Mouse (Mus musculus) neural tube, embryonic 12.5 days (tissue): ENCODE data around the gene Hs3st5. TPM values are rescaled to one million over a fixed set of nuclear protein-coding genes. Genes with fewer than 3 reads are reported as not detected.
"Not testable (repeated sequence)": the region's sequence is repeated elsewhere in the genome, so short reads cannot be mapped to it uniquely, and the experiment has no call there.

Experiments
- ATAC-seq: fragments of 200-750 bp; cut with Nextera tagmentation; 2 replicates; pipeline ENCODE4 v1.8.0; 2017; ENCODE audit warnings: low read depth, mild to moderate bottlenecking, moderate TSS enrichment, moderate library complexity; ENCODE audit not compliant: low FRiP score
- H3K27ac ChIP-seq: fragments of 300-500 bp; sonication (generic); 2 replicates; pipeline ENCODE4 v1.5.1; 2016
- H3K27me3 ChIP-seq: fragments of 300-500 bp; sonication (generic); replicated peaks from 2 replicates; pipeline ENCODE4 v1.6.1; 2016; ENCODE audit warnings: mild to moderate bottlenecking
- H3K36me3 ChIP-seq: fragments of 300-500 bp; sonication (generic); 2 replicates; pipeline ENCODE4 v1.6.1; 2016; ENCODE audit warnings: mild to moderate bottlenecking
- H3K4me1 ChIP-seq: fragments of 300-500 bp; sonication (generic); 2 replicates; pipeline ENCODE4 v1.6.1; 2016
- H3K4me2 ChIP-seq: fragments of 300-500 bp; sonication (generic); replicated peaks from 2 replicates; pipeline ENCODE4 v1.6.1; 2016; ENCODE audit warnings: mild to moderate bottlenecking
- H3K4me3 ChIP-seq: fragments of 300-500 bp; sonication (generic); 2 replicates; pipeline ENCODE4 v1.5.1; 2016
- H3K9ac ChIP-seq: fragments of 300-500 bp; sonication (generic); 2 replicates; pipeline ENCODE4 v1.6.1; 2016; ENCODE audit warnings: mild to moderate bottlenecking
- H3K9me3 ChIP-seq: fragments of 300-500 bp; sonication (generic); 2 replicates; pipeline ENCODE4 v1.6.1; 2016; ENCODE audit warnings: mild to moderate bottlenecking
- WGBS: fragments of 180-500 bp; shearing (Covaris S2); methylation state at CpG from one replicate; pipeline ENCODE4 v1.1.7; 2016; 5-methylcytosine and 5-hydroxymethylcytosine counted together
- polyA plus RNA-seq: library from polyadenylated mRNA; unstranded; fragments of >200 nt; fragmentation: Nextera tagmentation; extraction: Ambion mirVana; gene quantifications from 2 replicates; pipeline ENCODE4 v1.2.1, GENCODE M21; 2016

Hs3st5 gene
- polyA plus RNA-seq, 1 experiment from 2014 or later = 13.5 TPM

GRCm38 (mm10) chr10:36507991-36508546 is 1.5 kb downstream of the Hs3st5 start:
- Histone ChIP-seq H3K9ac (peak overlapping the region; percentile 65), H3K27me3 (peaks cover 13% of the 10 kb centered on the region; the same call in 1 of the 2 replicates), H3K4me2 (peak overlapping the region; percentile 99), H3K9me3 (no peaks in the 10 kb centered on the region), H3K4me3 (peak overlapping the region; percentile 70), H3K27ac (no peak overlapping the region), H3K36me3 (no peaks in the 10 kb centered on the region), H3K4me1 (peaks cover 9% of the 10 kb centered on the region; the same call in 1 of the 2 replicates)
- 1% methylated on average over 18 of the region's 18 CpGs for WGBS
- ATAC-seq = no peak

- no peak overlapping the region for H3K27ac ChIP-seq
- peak overlapping the region; percentile 99 for H3K4me2 ChIP-seq
- H3K9me3 ChIP-seq = no peaks in the 10 kb centered on the region
- peaks cover 13% of the 10 kb centered on the region; the same call in 1 of the 2 replicates for H3K27me3 ChIP-seq
- no peak overlapping the region for H3K9ac ChIP-seq
- H3K4me3 ChIP-seq = peak overlapping the region; percentile 15; the same call in 1 of the 2 replicates
- H3K4me1 ChIP-seq = peaks cover 9% of the 10 kb centered on the region; the same call in 1 of the 2 replicates
- ATAC-seq = no peak
- no peaks in the 10 kb centered on the region for H3K36me3 ChIP-seq
- WGBS = 48% methylated on average over 4 of the region's 4 CpGs
Measured at GRCm38 (mm10) chr10:36509477-36509876, 2.9 kb downstream of the Hs3st5 start.

- Histone ChIP-seq H3K9me3 (no peaks in the 10 kb centered on the region), H3K4me3 (no peak overlapping the region)
- no peak for ATAC-seq
Measured at GRCm38 (mm10) chr10:36523881-36524280, 17.3 kb downstream of the Hs3st5 start.

GRCm38 (mm10) chr10:36533633-36534335 is 27.2 kb downstream of the Hs3st5 start:
- WGBS = 31% methylated on average over 4 of the region's 4 CpGs
- H3K4me2 ChIP-seq = no peak overlapping the region
- H3K27ac ChIP-seq = no peak overlapping the region
- H3K9ac ChIP-seq = no peak overlapping the region
- no peaks in the 10 kb centered on the region for H3K27me3 ChIP-seq
- H3K4me1 ChIP-seq = no peaks in the 10 kb centered on the region
- no peaks in the 10 kb centered on the region for H3K36me3 ChIP-seq
- peak; percentile 68; the same call in 1 of the 2 replicates for ATAC-seq
- H3K4me3 ChIP-seq = no peak overlapping the region
- no peaks in the 10 kb centered on the region for H3K9me3 ChIP-seq

More at GRCm38 (mm10) chr10:36523881-36524280, 17.3 kb downstream of the Hs3st5 start:
- H3K9ac ChIP-seq = no peak overlapping the region
- no peak overlapping the region for H3K27ac ChIP-seq
- no peak overlapping the region for H3K4me2 ChIP-seq
- no peaks in the 10 kb centered on the region for H3K27me3 ChIP-seq
- H3K4me1 ChIP-seq = no peaks in the 10 kb centered on the region
- no peaks in the 10 kb centered on the region for H3K36me3 ChIP-seq

- no peak overlapping the region for H3K4me3 ChIP-seq
- H3K9ac ChIP-seq = no peak overlapping the region
- no peaks in the 10 kb centered on the region for H3K9me3 ChIP-seq
- no peak overlapping the region for H3K4me2 ChIP-seq
- 32% methylated on average over 2 of the region's 2 CpGs for WGBS
- no peaks in the 10 kb centered on the region for H3K27me3 ChIP-seq
- no peaks in the 10 kb centered on the region for H3K36me3 ChIP-seq
- no peaks in the 10 kb centered on the region for H3K4me1 ChIP-seq
- no peak for ATAC-seq
- no peak overlapping the region for H3K27ac ChIP-seq
Measured at GRCm38 (mm10) chr10:36546622-36547021, 40.0 kb downstream of the Hs3st5 start.

GRCm38 (mm10) chr10:36547713-36548112 is 41.1 kb downstream of the Hs3st5 start:
- H3K27me3 ChIP-seq, H3K4me2 ChIP-seq, H3K36me3 ChIP-seq, H3K9me3 ChIP-seq, H3K4me1 ChIP-seq, H3K27ac ChIP-seq, ATAC-seq, H3K4me3 ChIP-seq, H3K9ac ChIP-seq: not testable (repeated sequence)
- 78% methylated on average over 1 of the region's 1 CpGs for WGBS

GRCm38 (mm10) chr10:36554057-36554456 is 47.4 kb downstream of the Hs3st5 start:
- H3K27ac ChIP-seq = no peak overlapping the region
- 79% methylated on average over 4 of the region's 4 CpGs for WGBS
- H3K36me3 ChIP-seq = no peaks in the 10 kb centered on the region

GRCm38 (mm10) chr10:36554941-36555888 is 48.6 kb downstream of the Hs3st5 start:
- H3K9ac ChIP-seq = no peak overlapping the region
- peak; percentile 63; the same call in 1 of the 2 replicates for ATAC-seq
- 60% methylated on average over 6 of the region's 6 CpGs for WGBS
- no peaks in the 10 kb centered on the region for H3K4me1 ChIP-seq
- H3K27ac ChIP-seq = no peak overlapping the region
- H3K4me3 ChIP-seq = no peak overlapping the region
- H3K27me3 ChIP-seq = no peaks in the 10 kb centered on the region
- H3K4me2 ChIP-seq = no peak overlapping the region
- no peaks in the 10 kb centered on the region for H3K9me3 ChIP-seq
- H3K36me3 ChIP-seq = no peaks in the 10 kb centered on the region

More at GRCm38 (mm10) chr10:36554057-36554456, 47.4 kb downstream of the Hs3st5 start:
- Histone ChIP-seq H3K9ac (no peak overlapping the region), H3K27me3 (no peaks in the 10 kb centered on the region), H3K4me1 (no peaks in the 10 kb centered on the region), H3K4me2 (no peak overlapping the region), H3K9me3 (no peaks in the 10 kb centered on the region), H3K4me3 (no peak overlapping the region)
- ATAC-seq = no peak

- Histone ChIP-seq H3K27me3 (no peaks in the 10 kb centered on the region), H3K27ac (no peak overlapping the region), H3K4me2 (no peak overlapping the region), H3K4me1 (no peaks in the 10 kb centered on the region), H3K4me3 (no peak overlapping the region), H3K9ac (no peak overlapping the region), H3K36me3 (no peaks in the 10 kb centered on the region), H3K9me3 (no peaks in the 10 kb centered on the region)
- no peak for ATAC-seq
- 73% methylated on average over 2 of the region's 2 CpGs for WGBS
Measured at GRCm38 (mm10) chr10:36556128-36556527, 49.5 kb downstream of the Hs3st5 start.

- 87% methylated on average over 6 of the region's 6 CpGs for WGBS
- Histone ChIP-seq H3K4me2 (no peak overlapping the region), H3K27me3 (no peaks in the 10 kb centered on the region), H3K4me1 (no peaks in the 10 kb centered on the region), H3K36me3 (no peaks in the 10 kb centered on the region), H3K4me3 (no peak overlapping the region), H3K9ac (no peak overlapping the region), H3K9me3 (no peaks in the 10 kb centered on the region), H3K27ac (no peak overlapping the region)
- no peak for ATAC-seq
Measured at GRCm38 (mm10) chr10:36557673-36558072, 51.1 kb downstream of the Hs3st5 start.

- H3K4me2 ChIP-seq = no peak overlapping the region
- H3K4me1 ChIP-seq = no peaks in the 10 kb centered on the region
- H3K27me3 ChIP-seq = no peaks in the 10 kb centered on the region
- H3K9me3 ChIP-seq = no peaks in the 10 kb centered on the region
- no peak overlapping the region for H3K27ac ChIP-seq
- WGBS = 87% methylated on average over 5 of the region's 5 CpGs
- no peaks in the 10 kb centered on the region for H3K36me3 ChIP-seq
- no peak overlapping the region for H3K9ac ChIP-seq
- no peak for ATAC-seq
- H3K4me3 ChIP-seq = no peak overlapping the region
Measured at GRCm38 (mm10) chr10:36558736-36559135, 52.1 kb downstream of the Hs3st5 start.

- H3K4me1 ChIP-seq = no peaks in the 10 kb centered on the region; the same call in 1 of the 2 replicates
- no peak overlapping the region for H3K4me3 ChIP-seq
- ATAC-seq = 0 out of 2 replicates have a peak, but pooled peaks have one; percentile 7
- WGBS = 34% methylated on average over 2 of the region's 2 CpGs
- no peak overlapping the region; the same call in 1 of the 2 replicates for H3K9ac ChIP-seq
- no peaks in the 10 kb centered on the region for H3K9me3 ChIP-seq
- no peak overlapping the region for H3K27ac ChIP-seq
- H3K27me3 ChIP-seq = no peaks in the 10 kb centered on the region
- no peak overlapping the region for H3K4me2 ChIP-seq
- no peaks in the 10 kb centered on the region for H3K36me3 ChIP-seq
Measured at GRCm38 (mm10) chr10:36567258-36567657, 60.6 kb downstream of the Hs3st5 start.
